Mouse (Mus musculus) heart, postnatal 0 days (tissue): ENCODE results near the gene Nrl. TPM values are rescaled to one million over a fixed set of nuclear protein-coding genes. Genes with fewer than 3 reads are reported as not detected.

Source experiments
- ATAC-seq: fragments of 200-750 bp; cut with Nextera tagmentation; 2 replicates; pipeline ENCODE4 v1.8.0; 2017; ENCODE audit warnings: low read depth, moderate number of reproducible peaks, moderate library complexity; ENCODE audit not compliant: insufficient read depth
- DNase-seq: peaks from one replicate; pipeline ENCODE4 v3.0.0-alpha.2; 2016; ENCODE audit warnings: low spot score
- H3K27ac ChIP-seq: fragments of 300-500 bp; sonication (generic); 2 replicates; pipeline ENCODE4 v1.5.1; 2014; ENCODE audit warnings: low read depth, mild to moderate bottlenecking
- H3K27me3 ChIP-seq: fragments of 300-500 bp; sonication (generic); 2 replicates; pipeline ENCODE4 v1.6.1; 2014; ENCODE audit warnings: low read length, mixed read lengths; ENCODE audit not compliant: control insufficient read depth, insufficient read depth
- H3K36me3 ChIP-seq: fragments of 300-500 bp; sonication (generic); replicated peaks from 2 replicates; pipeline ENCODE4 v1.6.1; 2014; ENCODE audit warnings: low read length, mixed read lengths; ENCODE audit not compliant: control insufficient read depth, insufficient read depth
- H3K4me1 ChIP-seq: fragments of 300-500 bp; sonication (generic); 2 replicates; pipeline ENCODE4 v1.6.1; 2014; ENCODE audit warnings: antibody characterized with exemption; ENCODE audit not compliant: control insufficient read depth, insufficient read depth
- H3K4me2 ChIP-seq: fragments of 300-500 bp; sonication (generic); 2 replicates; pipeline ENCODE4 v1.6.1; 2014; ENCODE audit warnings: low read depth, mild to moderate bottlenecking, low read length, moderate library complexity
- H3K4me3 ChIP-seq: fragments of 300-500 bp; sonication (generic); 2 replicates; pipeline ENCODE4 v1.5.1; 2014; ENCODE audit warnings: low read depth, low read length
- H3K9ac ChIP-seq: fragments of 300-500 bp; sonication (generic); replicated peaks from 2 replicates; pipeline ENCODE4 v1.6.1; 2014; ENCODE audit warnings: low read depth, low read length, mixed read lengths
- H3K9me3 ChIP-seq: fragments of 300-500 bp; sonication (generic); replicated peaks from 2 replicates; pipeline ENCODE4 v1.6.1; 2016; ENCODE audit warnings: low read length; ENCODE audit not compliant: control insufficient read depth
- CTCF ChIP-seq: IDR thresholded peaks from 2 replicates; pipeline ENCODE4 v1.5.1; 2016; ENCODE audit warnings: antibody characterized with exemption, control low read depth, low read depth
- EP300 ChIP-seq: IDR thresholded peaks from 2 replicates; pipeline ENCODE4 v1.6.1; 2016; ENCODE audit warnings: antibody characterized with exemption, low read depth
- WGBS: fragments of 180-500 bp; shearing (Covaris S2); extraction: QIAGEN DNeasy Blood & Tissue Kit; methylation state at CpG from one replicate; pipeline ENCODE4 v1.1.7; 2014; 5-methylcytosine and 5-hydroxymethylcytosine counted together
- polyA plus RNA-seq: library from polyadenylated mRNA; unstranded; fragments of >200 nt; fragmentation: Nextera tagmentation; extraction: Ambion mirVana; gene quantifications from 2 replicates; pipeline ENCODE4 v1.2.1, GENCODE M21; 2015
- total RNA-seq: library from RNA; depleted of rRNA; stranded (reverse); fragments of >200 nt; gene quantifications from 2 replicates; pipeline ENCODE4 v1.2.3, GENCODE M21; 2014; ENCODE audit warnings: low replicate concordance

The Nrl gene
- total and polyA plus RNA-seq, 2 experiments from 2014 or later: not detected

DNA sequence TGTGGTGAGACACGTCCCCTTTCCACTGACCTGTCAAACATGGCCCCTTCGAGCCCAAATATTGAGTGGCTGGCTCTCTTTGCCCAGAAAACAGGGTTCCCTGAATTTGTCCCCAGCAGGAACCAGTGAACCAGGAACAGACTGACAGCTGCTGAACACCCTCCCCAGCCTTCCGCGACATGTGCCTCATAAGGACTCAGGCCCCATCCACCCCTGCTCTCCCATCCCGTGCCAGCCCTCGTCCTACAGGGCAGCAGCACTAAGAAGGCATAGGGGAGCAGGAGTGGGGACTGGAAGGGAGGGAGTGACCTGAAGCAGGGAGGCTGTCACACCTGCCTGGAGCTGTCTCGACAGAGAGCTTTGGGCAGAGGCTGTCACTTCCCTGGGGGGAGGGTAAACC lies 17.0 kb downstream of the Nrl start:
- ATAC-seq: no peak
- Histone ChIP-seq H3K36me3 (no peaks in the 10 kb centered on the region), H3K4me3 (no peak overlapping the region), H3K4me1 (peaks cover 5% of the 10 kb centered on the region; the same call in 1 of the 2 replicates), H3K27me3 (peaks cover 20% of the 10 kb centered on the region), H3K4me2 (no peak overlapping the region), H3K9ac (no peak overlapping the region), H3K9me3 (no peaks in the 10 kb centered on the region), H3K27ac (no peak overlapping the region)
- WGBS: 48% methylated on average over 7 of the region's 7 CpGs
- DNase-seq: no peak
- TF ChIP-seq EP300: no peak
- TF ChIP-seq CTCF: no peak

DNA sequence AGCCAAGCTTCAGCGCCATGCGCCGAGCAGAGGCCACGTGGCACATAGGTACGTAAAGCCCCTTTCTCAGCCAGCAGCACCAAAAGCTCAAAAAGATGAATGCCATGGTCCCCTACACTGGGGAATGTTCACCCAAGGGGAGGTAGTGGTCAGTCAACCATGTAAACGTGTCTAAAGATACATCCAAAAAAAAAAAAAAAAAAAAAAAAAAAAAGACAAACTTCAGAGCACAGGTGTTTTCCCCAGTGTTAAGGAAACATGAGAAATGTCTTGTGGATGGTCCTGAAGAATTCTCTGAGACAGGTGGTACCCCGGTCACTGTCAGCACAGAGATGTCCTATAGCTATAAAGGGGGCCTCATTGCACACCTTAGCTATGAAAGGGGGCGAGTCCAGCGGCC lies 19.2 kb downstream of the Nrl start:
- no peak overlapping the region for H3K27ac ChIP-seq

DNA sequence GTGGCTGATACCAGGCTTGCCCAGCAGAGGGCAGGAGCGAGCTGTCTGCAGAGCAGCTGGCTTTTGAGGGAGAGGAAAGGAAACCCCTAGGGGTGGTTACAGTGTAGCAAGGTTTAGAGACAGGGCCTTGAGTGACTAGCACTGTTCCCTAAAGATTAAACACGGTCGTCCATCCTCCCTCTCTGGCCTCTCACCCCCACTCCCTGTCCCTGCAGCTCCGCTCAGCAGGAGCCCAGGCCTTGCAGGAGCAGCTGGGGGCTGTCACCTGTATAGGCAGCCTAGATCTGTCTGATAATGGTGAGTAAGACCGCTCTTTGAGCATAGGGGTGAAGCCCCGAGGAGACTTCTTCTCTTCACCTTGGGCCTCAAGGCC lies 27.3 kb downstream of the Nrl start:
- Histone ChIP-seq H3K9me3 (no peaks in the 10 kb centered on the region), H3K9ac (no peak overlapping the region), H3K4me1 (peaks cover 8% of the 10 kb centered on the region), H3K36me3 (no peaks in the 10 kb centered on the region), H3K27me3 (no peaks in the 10 kb centered on the region), H3K4me3 (no peak overlapping the region), H3K27ac (no peak overlapping the region), H3K4me2 (no peak overlapping the region)
- ATAC-seq: peak; percentile 62
- DNase-seq: peak; percentile 85
- TF ChIP-seq EP300: no peak
- TF ChIP-seq CTCF: peak; percentile 99
- WGBS: 23% methylated on average over 6 of the region's 6 CpGs

More for the DNA sequence above, 19.2 kb downstream of the Nrl start:
- no peak overlapping the region for H3K4me2 ChIP-seq
- no peak for TF ChIP-seq CTCF
- no peaks in the 10 kb centered on the region for H3K9me3 ChIP-seq
- no peak overlapping the region for H3K9ac ChIP-seq
- no peaks in the 10 kb centered on the region for H3K36me3 ChIP-seq
- DNase-seq: no peak
- no peak for ATAC-seq
- peaks cover 4% of the 10 kb centered on the region; the same call in 1 of the 2 replicates for H3K4me1 ChIP-seq
- 0 out of 2 replicates have a peak, but pooled peaks cover under 1% of the 10 kb centered on the region for H3K27me3 ChIP-seq
- 80% methylated on average over 9 of the region's 9 CpGs for WGBS
- H3K4me3 ChIP-seq: no peak overlapping the region

DNA sequence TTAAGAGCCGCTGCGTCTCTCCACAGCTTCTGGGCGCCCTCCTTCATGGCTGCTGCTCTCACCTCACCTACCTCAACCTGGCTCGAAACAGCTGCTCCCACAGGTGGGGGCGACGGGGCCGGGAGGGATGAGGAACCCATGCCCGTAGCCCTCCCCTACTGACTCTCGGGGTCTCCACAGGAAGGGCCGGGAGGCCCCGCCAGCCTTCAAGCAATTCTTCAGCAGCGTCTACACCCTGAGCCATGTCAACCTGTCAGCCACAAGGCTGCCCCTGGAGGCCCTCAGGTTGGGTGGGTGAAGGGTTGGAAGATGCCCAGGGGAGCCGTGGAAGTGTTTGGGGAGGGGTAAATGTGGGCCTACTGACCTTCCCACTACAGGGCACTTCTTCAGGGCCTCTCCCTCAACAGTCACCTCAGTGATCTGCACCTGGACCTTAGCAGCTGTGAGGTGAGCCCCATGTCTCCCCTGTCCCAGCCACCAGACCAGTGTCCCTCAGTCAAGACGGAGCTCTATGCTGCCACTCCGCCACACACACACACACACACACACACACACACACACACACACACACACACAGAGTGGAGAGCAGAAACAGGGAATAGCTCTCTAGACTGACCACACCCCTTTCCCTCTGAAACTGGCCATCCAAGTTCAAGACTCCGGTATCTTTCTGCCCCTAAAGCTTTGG lies 27.9 kb downstream of the Nrl start:
- Histone ChIP-seq H3K4me1 (peaks cover 8% of the 10 kb centered on the region), H3K9me3 (no peaks in the 10 kb centered on the region), H3K27ac (no peak overlapping the region), H3K4me3 (no peak overlapping the region), H3K27me3 (no peaks in the 10 kb centered on the region), H3K4me2 (peak overlapping the region; percentile 21; the same call in 1 of the 2 replicates), H3K36me3 (no peaks in the 10 kb centered on the region), H3K9ac (no peak overlapping the region)
- no peak for TF ChIP-seq CTCF
- TF ChIP-seq EP300: no peak
- 46% methylated on average over 15 of the region's 16 CpGs for WGBS
- ATAC-seq (peak; percentile 27), DNase-seq (no peak)

DNA sequence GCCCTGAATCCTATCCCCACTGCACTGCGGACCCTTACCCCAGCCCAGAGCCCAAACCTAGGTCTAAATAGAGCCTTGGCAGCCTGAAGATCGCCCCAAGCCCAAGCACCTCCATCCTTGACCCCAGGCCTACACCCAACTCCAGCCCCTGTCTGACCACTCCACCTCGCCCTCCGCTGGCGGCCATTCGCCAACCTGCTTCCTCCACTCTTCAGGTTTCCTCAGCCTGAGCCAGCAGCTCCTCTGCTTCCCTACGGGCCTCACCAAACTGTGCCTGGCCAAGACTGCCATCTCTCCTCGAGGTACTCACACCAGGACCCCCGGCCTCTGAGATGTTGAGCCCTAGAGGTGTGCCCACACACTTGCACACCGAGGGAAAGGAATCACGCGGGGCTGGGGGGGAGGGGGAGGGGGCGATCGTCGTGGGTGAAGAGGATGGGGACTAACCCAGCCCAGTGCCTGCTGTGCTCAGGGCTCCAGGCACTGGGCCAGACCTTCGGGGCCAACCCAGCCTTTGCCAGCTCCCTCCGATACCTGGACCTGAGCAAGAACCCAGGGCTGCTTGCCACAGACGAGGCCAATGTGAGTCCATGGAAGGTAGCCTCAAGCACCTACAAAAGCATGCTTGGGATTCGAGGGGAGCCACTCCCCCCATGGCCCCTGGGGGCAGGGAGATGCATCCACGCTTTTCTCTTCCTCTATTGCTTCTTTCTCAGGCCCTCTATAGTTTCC lies 29.1 kb downstream of the Nrl start:
- 63% methylated on average over 20 of the region's 20 CpGs for WGBS
- DNase-seq (no peak), ATAC-seq (no peak)
- peaks cover 13% of the 10 kb centered on the region for H3K4me1 ChIP-seq
- H3K27me3 ChIP-seq: peaks cover 4% of the 10 kb centered on the region; the same call in 1 of the 2 replicates
- TF ChIP-seq CTCF (no peak), EP300 (no peak)
- no peak overlapping the region for H3K27ac ChIP-seq
- H3K4me2 ChIP-seq: no peak overlapping the region
- H3K36me3 ChIP-seq: no peaks in the 10 kb centered on the region
- no peak overlapping the region for H3K4me3 ChIP-seq
- H3K9ac ChIP-seq: no peak overlapping the region
- H3K9me3 ChIP-seq: no peaks in the 10 kb centered on the region
